Mouse (Mus musculus): ENCODE data around the gene Actl6b.

Gene Actl6b

DNA sequence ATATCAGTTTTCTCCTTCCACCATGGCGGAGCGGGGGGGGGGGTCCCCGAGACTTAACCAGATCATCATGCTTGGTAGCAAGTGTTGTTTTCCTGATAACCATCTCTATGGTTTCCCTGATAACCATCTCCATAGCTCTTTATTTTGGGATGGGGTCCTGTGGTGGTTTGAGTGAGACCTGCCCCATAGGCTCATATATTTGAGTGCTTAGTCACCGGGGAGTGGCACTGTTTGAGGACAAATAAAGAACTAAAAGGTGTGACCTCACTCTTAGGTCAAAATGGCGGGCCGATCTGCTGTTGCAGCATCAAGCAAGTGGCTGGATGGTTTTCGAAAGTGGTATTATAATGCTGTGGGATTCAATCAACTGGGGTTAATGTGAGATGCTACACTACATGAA is 62.0 kb downstream of the Actl6b start:
- no peak for DNase-seq (ENCODE audit: low read depth, low spot score)
- peaks cover 1% of the 10 kb centered on the region; the same call in 1 of the 2 replicates for H3K36me3 ChIP-seq (ENCODE audit: control insufficient read depth, insufficient read depth, low read length, poor library complexity, severe bottlenecking)
- no peaks in the 10 kb centered on the region for H3K27me3 ChIP-seq (ENCODE audit: control insufficient read depth, insufficient read depth, low read length, poor library complexity, severe bottlenecking)

Data from splenic B cell, adult 2 months (primary cell).